Mouse (Mus musculus): Measurements from ENCODE around the gene Zfp574. TPM values are rescaled to one million over a fixed set of nuclear protein-coding genes. Genes with fewer than 3 reads are reported as not detected.

The Zfp574 gene
- polyA plus RNA-seq, 1 experiment from 2014 or later: 24.6 TPM

DNA sequence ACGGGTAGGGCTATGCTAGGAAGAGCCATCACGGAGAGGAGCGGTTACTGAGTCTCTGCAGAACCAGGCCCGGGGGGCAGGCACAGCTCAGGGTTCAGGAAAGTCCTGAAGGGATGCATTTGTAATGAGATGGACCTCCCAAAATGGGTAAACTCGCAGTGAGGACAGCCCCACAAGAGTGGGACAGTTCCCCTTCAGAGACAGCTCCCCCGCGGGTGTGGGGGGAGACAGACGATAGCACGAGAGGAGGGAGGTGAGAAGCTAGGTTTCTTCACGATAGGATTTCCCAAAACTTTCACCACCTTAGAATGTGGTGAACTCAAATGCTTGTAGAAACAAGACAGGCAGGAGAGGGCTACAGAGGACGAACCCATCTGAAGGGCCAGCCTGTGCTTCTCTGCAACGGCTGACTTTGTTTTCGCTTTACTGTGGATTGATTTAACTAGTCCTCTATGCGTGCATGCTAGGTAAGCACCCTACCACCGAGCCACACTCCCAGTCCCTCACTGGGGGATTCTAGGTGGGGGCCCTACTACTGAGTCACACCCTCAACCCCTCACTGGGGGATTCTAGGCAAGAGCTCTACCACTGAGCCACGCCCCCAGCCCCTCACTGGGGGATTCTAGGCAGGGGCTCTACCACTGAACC is 40.7 kb downstream of the Zfp574 start:
- H3K9me3 ChIP-seq (ENCODE audit: control insufficient read depth, low read length): no peaks in the 10 kb centered on the region
- no peak overlapping the region for H3K27ac ChIP-seq (ENCODE audit: low read depth, low read length)
- H3K4me1 ChIP-seq (ENCODE audit: control insufficient read depth, insufficient read depth, low read length): no peaks in the 10 kb centered on the region
- H3K36me3 ChIP-seq (ENCODE audit: control insufficient read depth, insufficient read depth, low read length): peaks cover 15% of the 10 kb centered on the region
- no peak overlapping the region for H3K4me3 ChIP-seq (ENCODE audit: low read depth, low read length)
- WGBS: 94% methylated on average over 16 of the region's 16 CpGs
- no peak for ATAC-seq (ENCODE audit: low read depth)
- no peaks in the 10 kb centered on the region for H3K27me3 ChIP-seq (ENCODE audit: control insufficient read depth, insufficient read depth, low read length)
- H3K4me2 ChIP-seq (ENCODE audit: low read depth, low read length): no peak overlapping the region
- H3K9ac ChIP-seq (replicated peaks; ENCODE audit: low read depth, low read length): no peak overlapping the region

DNA sequence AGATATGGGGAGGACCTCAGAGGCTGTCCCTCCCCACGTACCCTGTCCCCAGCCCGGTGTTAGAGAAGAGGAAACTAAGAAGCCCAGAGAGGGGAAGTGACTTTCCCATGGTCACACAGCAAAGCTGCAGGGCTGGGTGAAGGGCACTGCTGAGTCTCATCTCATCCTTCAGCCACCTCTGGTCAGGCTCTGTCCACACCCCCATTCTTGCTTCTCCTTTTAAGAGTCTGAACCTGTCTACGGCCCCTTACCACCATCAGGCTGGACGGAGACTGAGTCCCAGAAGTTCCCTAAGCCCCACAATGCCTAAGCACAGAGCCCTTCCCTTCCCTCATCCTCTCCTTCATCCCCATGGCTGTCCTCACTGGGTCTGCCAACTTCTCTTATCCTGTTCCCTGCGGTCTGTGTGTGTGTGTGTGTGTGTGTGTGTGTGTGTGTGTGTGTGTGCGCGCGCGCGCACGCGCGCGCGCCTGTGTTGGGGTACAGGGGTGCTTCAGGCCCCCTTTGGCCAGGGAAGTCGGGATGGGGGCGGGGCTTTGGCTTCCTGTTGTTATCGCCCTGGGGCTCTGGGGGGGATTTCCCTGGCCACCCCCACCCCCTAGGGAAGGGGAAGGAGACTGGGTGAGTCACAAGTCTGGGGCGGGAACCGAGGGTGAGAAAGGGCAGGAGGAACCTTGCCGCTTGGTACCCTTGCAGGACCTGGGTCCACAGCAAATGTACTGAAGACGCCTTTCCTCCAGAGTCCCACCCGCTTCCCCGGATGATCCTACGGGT is 47.9 kb downstream of the Zfp574 start:
- no peak overlapping the region for H3K27ac ChIP-seq (ENCODE audit: low read depth, low read length)
- H3K9me3 ChIP-seq (ENCODE audit: control insufficient read depth, low read length): no peaks in the 10 kb centered on the region
- WGBS: 77% methylated on average over 15 of the region's 25 CpGs
- H3K4me2 ChIP-seq (ENCODE audit: low read depth, low read length): no peak overlapping the region
- H3K4me1 ChIP-seq (ENCODE audit: control insufficient read depth, insufficient read depth, low read length): no peaks in the 10 kb centered on the region
- peaks cover 2% of the 10 kb centered on the region for H3K36me3 ChIP-seq (ENCODE audit: control insufficient read depth, insufficient read depth, low read length)
- no peak overlapping the region for H3K9ac ChIP-seq (replicated peaks; ENCODE audit: low read depth, low read length)
- ATAC-seq (ENCODE audit: low read depth): no peak
- H3K4me3 ChIP-seq (ENCODE audit: low read depth, low read length): no peak overlapping the region
- H3K27me3 ChIP-seq (ENCODE audit: control insufficient read depth, insufficient read depth, low read length): no peaks in the 10 kb centered on the region

DNA sequence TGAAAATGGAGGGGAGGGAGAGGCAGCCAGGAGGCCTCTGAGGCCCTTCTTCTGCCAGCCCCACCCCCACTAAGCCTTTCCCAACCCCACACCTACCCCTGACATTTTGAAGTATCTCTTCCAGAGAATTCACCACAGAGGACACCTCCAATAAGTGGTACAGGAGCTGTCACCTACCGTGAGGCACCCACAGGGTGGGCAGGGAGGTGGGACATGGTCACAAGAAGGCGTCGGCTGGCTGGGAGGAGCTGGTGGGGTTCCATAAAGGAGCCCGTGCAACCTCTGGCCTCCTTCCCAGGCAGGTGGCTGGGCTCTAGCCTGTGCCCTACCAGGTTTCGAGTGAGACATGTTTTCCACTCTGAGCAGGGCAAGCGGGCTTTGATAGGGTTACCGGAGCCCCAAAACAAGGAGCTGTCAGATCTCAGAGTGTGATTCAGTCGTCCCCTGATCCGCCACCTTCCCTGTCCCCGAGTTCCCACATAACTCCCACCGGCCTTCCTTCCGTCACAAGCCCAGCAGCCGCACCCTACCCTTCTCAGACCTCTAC is 48.9 kb downstream of the Zfp574 start:
- H3K4me3 ChIP-seq (ENCODE audit: low read depth, low read length): no peak overlapping the region
- H3K9ac ChIP-seq (replicated peaks; ENCODE audit: low read depth, low read length): no peak overlapping the region
- WGBS: 76% methylated on average over 13 of the region's 13 CpGs
- no peaks in the 10 kb centered on the region for H3K9me3 ChIP-seq (ENCODE audit: control insufficient read depth, low read length)
- no peaks in the 10 kb centered on the region for H3K27me3 ChIP-seq (ENCODE audit: control insufficient read depth, insufficient read depth, low read length)
- no peaks in the 10 kb centered on the region for H3K4me1 ChIP-seq (ENCODE audit: control insufficient read depth, insufficient read depth, low read length)
- no peak for ATAC-seq (ENCODE audit: low read depth)
- H3K36me3 ChIP-seq (ENCODE audit: control insufficient read depth, insufficient read depth, low read length): no peaks in the 10 kb centered on the region
- no peak overlapping the region for H3K27ac ChIP-seq (ENCODE audit: low read depth, low read length)
- H3K4me2 ChIP-seq (ENCODE audit: low read depth, low read length): no peak overlapping the region

DNA sequence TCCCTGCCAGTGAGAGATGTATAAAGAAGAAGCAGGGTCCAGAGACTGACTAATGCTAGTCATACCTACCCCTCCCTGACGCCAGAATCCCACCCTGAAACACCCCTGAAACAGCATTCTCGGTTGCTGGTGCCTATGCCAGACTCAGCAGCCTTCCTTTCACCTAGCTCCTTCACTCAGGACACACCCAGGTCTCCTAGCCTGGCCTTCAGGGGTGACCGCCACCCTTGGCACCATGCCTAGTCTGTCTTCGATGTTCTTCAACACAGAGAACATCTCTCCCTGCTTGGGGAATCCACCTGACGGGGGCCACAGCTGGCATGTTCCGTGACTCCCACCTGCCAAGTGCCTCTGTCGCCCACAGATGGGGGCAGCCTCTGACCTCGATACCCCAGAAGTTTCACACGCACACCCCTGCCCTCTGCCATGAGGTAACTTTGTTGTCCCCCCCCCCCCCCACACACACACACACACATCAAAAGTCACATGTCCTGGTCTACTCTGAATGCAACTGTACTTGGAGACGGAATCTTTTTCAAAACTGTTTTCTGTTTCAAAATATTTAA is 53.4 kb downstream of the Zfp574 start:
- H3K9ac ChIP-seq (replicated peaks; ENCODE audit: low read depth, low read length): no peak overlapping the region
- ATAC-seq (ENCODE audit: low read depth): no peak
- no peak overlapping the region for H3K4me3 ChIP-seq (ENCODE audit: low read depth, low read length)
- H3K27ac ChIP-seq (ENCODE audit: low read depth, low read length): no peak overlapping the region
- H3K36me3 ChIP-seq (ENCODE audit: control insufficient read depth, insufficient read depth, low read length): no peaks in the 10 kb centered on the region
- H3K4me2 ChIP-seq (ENCODE audit: low read depth, low read length): no peak overlapping the region
- no peaks in the 10 kb centered on the region for H3K4me1 ChIP-seq (ENCODE audit: control insufficient read depth, insufficient read depth, low read length)
- no peaks in the 10 kb centered on the region for H3K27me3 ChIP-seq (ENCODE audit: control insufficient read depth, insufficient read depth, low read length)
- H3K9me3 ChIP-seq (ENCODE audit: control insufficient read depth, low read length): no peaks in the 10 kb centered on the region
- WGBS: 87% methylated on average over 10 of the region's 10 CpGs

DNA sequence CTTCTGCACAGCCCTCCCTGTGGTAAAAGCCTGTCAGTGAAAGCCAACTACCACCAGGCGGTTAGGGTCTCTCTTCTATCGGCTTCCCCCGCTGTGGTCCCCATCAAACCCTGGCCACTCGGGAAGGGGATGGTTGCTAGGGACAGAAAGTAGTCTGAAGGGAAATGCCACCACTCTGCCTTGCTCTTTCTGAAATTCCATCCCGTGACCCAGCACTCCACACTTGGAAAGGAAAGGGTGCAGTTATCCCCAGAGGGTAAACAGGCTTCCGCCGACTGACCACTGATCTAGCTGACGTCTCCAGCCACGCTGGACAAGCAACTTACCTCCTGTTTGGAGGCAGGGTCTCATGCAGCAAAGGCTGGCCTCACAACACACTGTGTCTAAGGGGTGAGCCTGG is 55.6 kb downstream of the Zfp574 start:
- no peak overlapping the region for H3K9ac ChIP-seq (replicated peaks; ENCODE audit: low read depth, low read length)
- no peaks in the 10 kb centered on the region for H3K9me3 ChIP-seq (ENCODE audit: control insufficient read depth, low read length)
- no peaks in the 10 kb centered on the region for H3K27me3 ChIP-seq (ENCODE audit: control insufficient read depth, insufficient read depth, low read length)
- no peak overlapping the region for H3K27ac ChIP-seq (ENCODE audit: low read depth, low read length)
- no peak overlapping the region for H3K4me2 ChIP-seq (ENCODE audit: low read depth, low read length)
- no peaks in the 10 kb centered on the region for H3K36me3 ChIP-seq (ENCODE audit: control insufficient read depth, insufficient read depth, low read length)
- 69% methylated on average over 9 of the region's 9 CpGs for WGBS
- no peak for ATAC-seq (ENCODE audit: low read depth)
- H3K4me3 ChIP-seq (ENCODE audit: low read depth, low read length): no peak overlapping the region
- peaks cover 2% of the 10 kb centered on the region; the same call in 1 of the 2 replicates for H3K4me1 ChIP-seq (ENCODE audit: control insufficient read depth, insufficient read depth, low read length)

DNA sequence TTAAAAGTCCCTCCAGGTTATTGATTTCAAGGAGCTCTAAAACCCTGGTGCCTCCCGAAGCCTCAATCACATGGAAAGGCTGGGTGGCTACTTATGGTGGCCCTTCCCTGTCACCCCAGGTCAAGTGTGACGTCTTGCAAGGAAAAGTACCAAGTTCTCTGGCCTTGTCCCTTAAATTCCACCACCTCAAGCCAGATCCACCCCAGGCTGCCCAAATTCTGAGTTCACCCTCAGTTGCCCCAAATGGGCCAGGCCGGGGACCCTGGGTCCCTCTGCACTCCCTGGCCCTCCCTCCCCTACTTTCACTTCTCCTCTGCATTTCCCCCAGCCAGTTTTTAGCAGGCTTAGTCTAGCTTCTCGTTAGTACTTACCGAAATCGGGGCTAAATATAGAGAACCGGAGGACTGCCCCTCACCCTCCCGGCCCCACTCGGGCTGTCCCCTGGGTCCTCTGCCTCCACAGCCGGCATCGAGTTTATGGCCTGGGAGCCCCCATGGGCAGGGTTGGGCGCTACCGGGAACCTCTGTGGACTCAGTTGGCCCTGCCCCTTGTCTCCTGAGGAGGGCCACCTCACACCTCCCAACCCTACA is 57.1 kb downstream of the Zfp574 start:
- peaks cover 10% of the 10 kb centered on the region; the same call in 1 of the 2 replicates for H3K4me1 ChIP-seq (ENCODE audit: control insufficient read depth, insufficient read depth, low read length)
- H3K27me3 ChIP-seq (ENCODE audit: control insufficient read depth, insufficient read depth, low read length): no peaks in the 10 kb centered on the region
- H3K27ac ChIP-seq (ENCODE audit: low read depth, low read length): no peak overlapping the region
- no peak for ATAC-seq (ENCODE audit: low read depth)
- H3K4me3 ChIP-seq (ENCODE audit: low read depth, low read length): no peak overlapping the region
- H3K4me2 ChIP-seq (ENCODE audit: low read depth, low read length): no peak overlapping the region
- no peak overlapping the region for H3K9ac ChIP-seq (replicated peaks; ENCODE audit: low read depth, low read length)
- H3K9me3 ChIP-seq (ENCODE audit: control insufficient read depth, low read length): no peaks in the 10 kb centered on the region
- WGBS: 59% methylated on average over 13 of the region's 13 CpGs
- no peaks in the 10 kb centered on the region for H3K36me3 ChIP-seq (ENCODE audit: control insufficient read depth, insufficient read depth, low read length)

DNA sequence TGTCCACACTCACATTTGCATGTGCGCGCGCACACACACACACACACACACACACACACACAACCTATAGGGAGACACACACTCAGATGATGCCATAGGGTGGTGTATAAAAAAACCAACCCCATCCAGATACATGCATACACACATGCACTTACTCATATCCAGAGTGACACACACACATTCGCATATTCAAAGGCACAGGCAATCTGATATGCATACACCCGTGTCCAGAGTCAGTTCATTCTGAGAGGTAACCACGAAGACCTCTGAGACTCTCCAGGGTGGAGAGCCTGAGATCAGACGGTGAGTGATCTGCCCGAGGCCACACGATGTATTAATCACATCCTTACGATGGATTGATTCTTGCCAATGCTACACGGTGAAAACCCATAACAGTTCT is 58.2 kb downstream of the Zfp574 start:
- H3K27ac ChIP-seq (ENCODE audit: low read depth, low read length): no peak overlapping the region
- WGBS: 81% methylated on average over 11 of the region's 11 CpGs
- H3K9me3 ChIP-seq (ENCODE audit: control insufficient read depth, low read length): no peaks in the 10 kb centered on the region
- no peaks in the 10 kb centered on the region for H3K27me3 ChIP-seq (ENCODE audit: control insufficient read depth, insufficient read depth, low read length)
- no peak overlapping the region for H3K4me3 ChIP-seq (ENCODE audit: low read depth, low read length)
- no peak for ATAC-seq (ENCODE audit: low read depth)
- H3K4me1 ChIP-seq (ENCODE audit: control insufficient read depth, insufficient read depth, low read length): peaks cover 10% of the 10 kb centered on the region; the same call in 1 of the 2 replicates
- H3K36me3 ChIP-seq (ENCODE audit: control insufficient read depth, insufficient read depth, low read length): no peaks in the 10 kb centered on the region
- no peak overlapping the region for H3K4me2 ChIP-seq (ENCODE audit: low read depth, low read length)
- H3K9ac ChIP-seq (replicated peaks; ENCODE audit: low read depth, low read length): no peak overlapping the region

DNA sequence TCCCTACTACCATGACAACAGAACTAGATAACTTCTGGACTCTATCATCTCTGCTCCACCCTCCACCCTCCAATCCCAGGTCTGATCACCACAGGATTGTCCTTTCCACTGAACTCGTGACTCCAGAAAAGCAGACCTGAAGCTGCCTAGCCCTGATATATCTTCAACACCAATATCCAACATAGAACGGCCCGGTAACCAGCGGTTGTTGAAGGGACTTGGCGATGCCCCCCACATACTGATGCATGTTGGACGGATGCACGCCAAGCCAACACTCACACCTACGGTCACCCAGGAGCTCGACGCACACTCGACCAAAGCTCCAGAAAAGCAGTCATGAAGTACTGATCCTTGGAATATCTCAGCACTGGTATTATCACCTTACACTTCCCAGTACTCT is 58.9 kb downstream of the Zfp574 start:
- ATAC-seq (ENCODE audit: low read depth): no peak
- Histone ChIP-seq H3K4me2 (ENCODE audit: low read depth, low read length) (no peak overlapping the region), H3K27me3 (ENCODE audit: control insufficient read depth, insufficient read depth, low read length) (no peaks in the 10 kb centered on the region), H3K9me3 (ENCODE audit: control insufficient read depth, low read length) (no peaks in the 10 kb centered on the region), H3K27ac (ENCODE audit: low read depth, low read length) (no peak overlapping the region), H3K4me3 (ENCODE audit: low read depth, low read length) (no peak overlapping the region), H3K9ac (replicated peaks; ENCODE audit: low read depth, low read length) (no peak overlapping the region), H3K4me1 (ENCODE audit: control insufficient read depth, insufficient read depth, low read length) (peaks cover 10% of the 10 kb centered on the region; the same call in 1 of the 2 replicates), H3K36me3 (ENCODE audit: control insufficient read depth, insufficient read depth, low read length) (no peaks in the 10 kb centered on the region)
- WGBS: 92% methylated on average over 11 of the region's 11 CpGs

Data from neural tube, embryonic 14.5 days (tissue).